Mouse (Mus musculus): ENCODE measurements at regions not wholly inside any gene's neighbourhood (a gene's known extent, or its start where the extent isn't known, plus 50 kb on each side); places are given as distances from the start of the nearest gene placed in this dataset.

DNA sequence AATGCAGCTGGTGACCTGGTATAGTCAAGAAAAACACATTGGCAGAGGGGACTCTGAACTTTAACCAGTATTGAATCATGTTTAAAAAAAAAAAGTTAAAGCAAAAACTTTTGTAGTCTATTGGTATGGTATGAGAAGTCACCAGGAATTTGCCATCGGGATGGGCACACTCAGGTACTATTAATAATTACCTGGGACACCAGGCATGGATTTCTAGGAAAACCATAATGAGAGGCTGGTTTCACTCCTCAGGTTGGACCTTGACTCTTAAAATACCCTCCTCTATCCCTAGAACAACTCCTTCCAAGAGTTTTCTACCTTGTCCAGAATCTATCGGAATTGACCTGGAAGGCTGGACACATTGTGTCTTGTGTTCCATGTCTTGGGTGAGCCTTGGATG lies 155.5 kb upstream of the Foxq1 start:
- H3K9me3 ChIP-seq (replicated peaks; ENCODE audit: insufficient read depth, low read length): no peaks in the 10 kb centered on the region
- TF ChIP-seq NRF1 (IDR thresholded peaks at IDR 0.05; ENCODE audit: insufficient read depth, low read depth, low read length, poor library complexity, severe bottlenecking) (no peak), ELF1 (IDR thresholded peaks at IDR 0.05; ENCODE audit: low read depth, low read length) (no peak), ZMIZ1 (IDR thresholded peaks at IDR 0.05; ENCODE audit: low read depth, low read length) (no peak), POLR2AphosphoS5 (IDR thresholded peaks at IDR 0.05; ENCODE audit: borderline replicate concordance, low read depth, low read length) (no peak), RCOR1 (IDR thresholded peaks at IDR 0.05; ENCODE audit: low read depth, low read length) (no peak), BHLHE40 (IDR thresholded peaks at IDR 0.05; ENCODE audit: borderline replicate concordance, low read depth, low read length) (no peak), CHD1 (IDR thresholded peaks at IDR 0.05; ENCODE audit: low read depth, low read length) (no peak), HCFC1 (IDR thresholded peaks at IDR 0.05; ENCODE audit: low read depth, low read length) (no peak)
- no peaks in the 10 kb centered on the region; a peak in 1 of 4 replicates for H3K27me3 ChIP-seq (ENCODE audit: control insufficient read depth in 1 of 2, insufficient read depth in 2 of 2, low read length in 2 of 2)
- H3K9ac ChIP-seq (ENCODE audit: control insufficient read depth, low read depth, low read length, poor library complexity, severe bottlenecking): no peak overlapping the region
- no peaks in the 10 kb centered on the region for H3K79me2 ChIP-seq (ENCODE audit: control insufficient read depth, insufficient read depth, low read length, poor library complexity)
- H3K27ac ChIP-seq (ENCODE audit: control insufficient read depth, low read depth, low read length): no peak overlapping the region
- no peak overlapping the region for H3K4me3 ChIP-seq (ENCODE audit: control insufficient read depth in 1 of 2, insufficient read depth in 1 of 2, low read depth in 2 of 2, low read length in 2 of 2)
- no peaks in the 10 kb centered on the region for H3K36me3 ChIP-seq (ENCODE audit: control insufficient read depth in 1 of 2, insufficient read depth in 2 of 2, low read length in 2 of 2)
- H3K4me1 ChIP-seq (ENCODE audit: control insufficient read depth in 1 of 2, insufficient read depth in 2 of 2, low read length in 2 of 2): no peaks in the 10 kb centered on the region
- DNase-seq (ENCODE audit: low read depth, low spot score): no peak

DNA sequence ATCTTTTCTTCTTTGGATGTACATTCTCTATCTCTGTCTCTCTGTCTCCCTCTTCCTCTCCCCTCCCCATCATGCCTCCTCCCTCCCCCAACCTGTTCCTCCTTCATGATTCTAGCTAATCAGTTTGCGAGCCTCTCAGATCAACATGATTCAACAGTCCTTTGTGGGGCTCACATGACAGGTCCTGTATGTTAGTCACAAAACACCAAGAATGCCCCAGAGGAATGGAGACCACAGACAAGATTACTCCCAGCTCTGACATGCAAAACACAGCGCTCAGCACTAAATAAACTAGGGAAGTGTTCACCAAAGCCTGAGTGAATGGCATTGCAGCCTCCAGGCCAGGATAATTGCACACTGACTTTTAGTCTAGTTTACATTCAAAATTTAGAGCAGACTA lies 150.6 kb upstream of the Foxq1 start:
- Histone ChIP-seq H3K9me3 (replicated peaks; ENCODE audit: insufficient read depth, low read length) (no peaks in the 10 kb centered on the region), H3K27ac (ENCODE audit: control insufficient read depth, low read depth, low read length) (no peak overlapping the region), H3K9ac (ENCODE audit: control insufficient read depth, low read depth, low read length, poor library complexity, severe bottlenecking) (no peak overlapping the region), H3K36me3 (ENCODE audit: control insufficient read depth in 1 of 2, insufficient read depth in 2 of 2, low read length in 2 of 2) (no peaks in the 10 kb centered on the region), H3K4me3 (ENCODE audit: control insufficient read depth in 1 of 2, insufficient read depth in 1 of 2, low read depth in 2 of 2, low read length in 2 of 2) (no peak overlapping the region), H3K4me1 (ENCODE audit: control insufficient read depth in 1 of 2, insufficient read depth in 2 of 2, low read length in 2 of 2) (no peaks in the 10 kb centered on the region), H3K79me2 (ENCODE audit: control insufficient read depth, insufficient read depth, low read length, poor library complexity) (no peaks in the 10 kb centered on the region), H3K27me3 (ENCODE audit: control insufficient read depth in 1 of 2, insufficient read depth in 2 of 2, low read length in 2 of 2) (no peaks in the 10 kb centered on the region; a peak in 1 of 4 replicates)
- no peak for DNase-seq (ENCODE audit: low read depth, low spot score)
- TF ChIP-seq RAD21 (IDR thresholded peaks at IDR 0.05; ENCODE audit: low read depth, low read length) (no peak), MAFK (IDR thresholded peaks at IDR 0.05; ENCODE audit: borderline replicate concordance, low read depth, low read length) (no peak), MAZ (IDR thresholded peaks at IDR 0.05; ENCODE audit: low read depth, low read length) (no peak), MAX (IDR thresholded peaks at IDR 0.05; ENCODE audit: low read length) (no peak), BHLHE40 (IDR thresholded peaks at IDR 0.05; ENCODE audit: borderline replicate concordance, low read depth, low read length) (no peak), MYC (IDR thresholded peaks at IDR 0.05; ENCODE audit: low read depth, low read length) (no peak), ETS1 (IDR thresholded peaks at IDR 0.05; ENCODE audit: low read depth, low read length) (no peak), SIN3A (IDR thresholded peaks at IDR 0.05; ENCODE audit: low read length) (no peak), UBTF (IDR thresholded peaks at IDR 0.05; ENCODE audit: borderline replicate concordance, insufficient read depth, low read depth, low read length) (no peak), NELFE (IDR thresholded peaks at IDR 0.05; ENCODE audit: low read depth, low read length) (no peak), USF1 (IDR thresholded peaks at IDR 0.05; ENCODE audit: low read depth, low read length) (no peak), CTCF (IDR thresholded peaks at IDR 0.05 in 2 of 3, conservative IDR thresholded peaks at IDR 0.05 in 1 of 3; ENCODE audit: control insufficient read depth in 1 of 3, insufficient read depth in 1 of 3, low read depth in 2 of 3, low read length in 3 of 3, poor library complexity in 1 of 3, severe bottlenecking in 1 of 3) (no peak), JUND (IDR thresholded peaks at IDR 0.05; ENCODE audit: low read depth, low read length) (no peak), TBP (IDR thresholded peaks at IDR 0.05; ENCODE audit: low read depth, low read length) (no peak)
